Mouse (Mus musculus) forebrain, embryonic 12.5 days (tissue): ENCODE results near the gene Ice1. TPM values are rescaled to one million over a fixed set of nuclear protein-coding genes. Genes with fewer than 3 reads are reported as not detected.

ENCODE experiments used
- ATAC-seq: fragments of 200-750 bp; cut with Nextera tagmentation; 2 replicates; pipeline ENCODE4 v1.8.0; 2017; ENCODE audit warnings: moderate TSS enrichment; ENCODE audit not compliant: low FRiP score
- H3K27ac ChIP-seq: fragments of 300-500 bp; sonication (generic); 2 replicates; pipeline ENCODE4 v1.5.1; 2016; ENCODE audit warnings: mild to moderate bottlenecking
- H3K27me3 ChIP-seq: fragments of 300-500 bp; sonication (generic); 2 replicates; pipeline ENCODE4 v1.6.1; 2016; ENCODE audit warnings: mild to moderate bottlenecking
- H3K36me3 ChIP-seq: fragments of 300-500 bp; sonication (generic); replicated peaks from 2 replicates; pipeline ENCODE4 v1.6.1; 2016; ENCODE audit warnings: mild to moderate bottlenecking
- H3K4me1 ChIP-seq: fragments of 300-500 bp; sonication (generic); 2 replicates; pipeline ENCODE4 v1.6.1; 2016
- H3K4me2 ChIP-seq: fragments of 300-500 bp; sonication (generic); 2 replicates; pipeline ENCODE4 v1.6.1; 2016; ENCODE audit warnings: mild to moderate bottlenecking, moderate library complexity
- H3K4me3 ChIP-seq: fragments of 300-500 bp; sonication (generic); replicated peaks from 2 replicates; pipeline ENCODE4 v1.5.1; 2016; ENCODE audit warnings: mild to moderate bottlenecking
- H3K9ac ChIP-seq: fragments of 300-500 bp; sonication (generic); 2 replicates; pipeline ENCODE4 v1.6.1; 2016; ENCODE audit warnings: mild to moderate bottlenecking
- H3K9me3 ChIP-seq: fragments of 300-500 bp; sonication (generic); 2 replicates; pipeline ENCODE4 v1.6.1; 2016
- WGBS: fragments of 180-500 bp; shearing (Covaris S2); methylation state at CpG from one replicate; pipeline ENCODE4 v1.1.7; 2016; 5-methylcytosine and 5-hydroxymethylcytosine counted together
- polyA plus RNA-seq: library from polyadenylated mRNA; unstranded; fragments of >200 nt; fragmentation: Nextera tagmentation; extraction: Ambion mirVana; gene quantifications from 2 replicates; pipeline ENCODE4 v1.2.1, GENCODE M21; 2016

Ice1 gene
- polyA plus RNA-seq, 1 experiment from 2014 or later, result 32.9 TPM

DNA sequence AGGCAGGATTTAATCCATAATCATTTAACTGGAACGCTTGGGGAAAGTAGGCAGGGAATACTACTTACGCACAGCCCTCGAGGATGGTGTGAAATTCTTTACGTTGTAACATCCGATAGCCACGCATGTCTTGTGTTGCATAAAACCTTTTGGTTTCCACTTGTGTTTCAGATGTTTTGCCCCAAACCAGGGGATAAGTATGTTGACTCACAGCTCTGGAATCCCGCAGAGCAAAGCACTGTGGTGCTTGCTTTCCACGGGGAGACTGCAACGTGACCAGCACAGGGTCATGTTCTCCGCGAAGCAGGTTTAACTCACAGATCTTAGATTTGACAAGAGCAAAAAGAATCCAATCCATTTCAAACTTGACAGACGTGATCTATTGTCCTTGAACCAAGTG is 18.1 kb upstream of the Ice1 start:
- Histone ChIP-seq H3K4me1 (no peaks in the 10 kb centered on the region), H3K9ac (no peak overlapping the region), H3K36me3 (no peaks in the 10 kb centered on the region), H3K4me2 (no peak overlapping the region), H3K27me3 (no peaks in the 10 kb centered on the region), H3K9me3 (no peaks in the 10 kb centered on the region), H3K4me3 (no peak overlapping the region), H3K27ac (no peak overlapping the region)
- 86% methylated on average over 12 of the region's 12 CpGs for WGBS
- no peak for ATAC-seq

DNA sequence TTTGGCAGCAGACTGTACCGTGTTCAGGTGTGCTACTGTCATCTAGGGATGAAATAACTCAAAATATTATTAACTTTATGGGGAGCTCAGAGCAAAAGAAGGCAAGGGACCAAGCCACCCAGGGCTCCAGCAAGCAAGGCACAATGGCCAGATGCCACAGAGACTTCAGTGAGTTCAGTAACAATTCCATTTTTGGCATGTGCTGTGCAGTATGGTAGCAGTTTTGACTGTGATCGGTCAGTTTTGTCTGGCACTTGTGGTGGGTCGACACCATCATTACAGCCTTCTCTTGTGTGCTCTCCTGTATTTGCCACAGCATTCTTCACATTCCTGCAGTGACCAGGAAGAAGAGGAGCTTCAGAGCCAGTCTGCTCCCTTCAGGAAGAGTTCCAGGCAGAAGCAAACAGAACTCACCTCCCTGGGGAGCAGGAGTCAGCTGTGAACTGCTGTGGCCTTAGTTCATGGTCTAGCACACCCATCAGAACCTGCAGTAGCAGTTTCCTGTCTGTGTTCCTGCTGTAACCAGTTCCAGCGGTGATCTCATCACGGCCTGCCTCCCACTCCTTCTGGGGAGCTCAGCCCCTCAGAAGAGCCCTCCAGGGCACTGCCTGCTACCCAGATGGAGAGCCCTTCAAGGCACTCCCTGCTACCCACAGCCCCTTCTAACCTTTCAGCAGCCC is 16.8 kb upstream of the Ice1 start:
- H3K9ac ChIP-seq, result no peak overlapping the region
- WGBS, result 85% methylated on average over 5 of the region's 5 CpGs
- H3K9me3 ChIP-seq, result no peaks in the 10 kb centered on the region
- no peaks in the 10 kb centered on the region for H3K27me3 ChIP-seq
- no peaks in the 10 kb centered on the region for H3K4me1 ChIP-seq
- H3K36me3 ChIP-seq, result no peaks in the 10 kb centered on the region
- ATAC-seq, result no peak
- no peak overlapping the region for H3K4me3 ChIP-seq
- no peak overlapping the region for H3K4me2 ChIP-seq
- no peak overlapping the region for H3K27ac ChIP-seq

- no peak for ATAC-seq
Observed at GRCm38 (mm10) chr13:70653457-70653856, 16.0 kb upstream of the Ice1 start.

DNA sequence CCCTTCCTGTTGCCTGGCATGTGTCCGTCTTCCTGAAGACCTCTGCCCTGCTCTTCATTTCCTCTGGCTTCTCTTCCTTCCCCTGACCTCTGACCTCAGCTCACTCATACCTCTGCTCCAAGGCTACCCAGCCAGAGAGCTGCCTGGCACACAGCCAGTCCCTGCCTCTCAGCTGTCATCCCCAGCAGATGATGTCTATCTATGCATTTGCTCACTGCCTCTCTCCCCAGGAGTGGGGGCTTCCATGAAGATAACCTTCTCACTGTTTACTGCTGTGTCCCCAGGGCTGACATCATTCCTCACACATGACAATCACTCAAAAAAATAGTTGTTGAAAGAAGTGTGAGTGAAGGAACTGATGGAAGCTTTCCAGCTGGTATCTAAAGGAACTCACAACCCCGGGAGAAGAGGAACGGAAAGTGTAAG is 12.6 kb upstream of the Ice1 start:
- H3K9me3 ChIP-seq, result no peaks in the 10 kb centered on the region
- no peak overlapping the region for H3K27ac ChIP-seq
- no peaks in the 10 kb centered on the region for H3K27me3 ChIP-seq
- H3K36me3 ChIP-seq, result no peaks in the 10 kb centered on the region
- no peak overlapping the region for H3K9ac ChIP-seq
- H3K4me3 ChIP-seq, result no peak overlapping the region
- WGBS, result 64% methylated on average over 3 of the region's 3 CpGs
- no peak for ATAC-seq
- no peaks in the 10 kb centered on the region for H3K4me1 ChIP-seq
- no peak overlapping the region for H3K4me2 ChIP-seq

More at GRCm38 (mm10) chr13:70653457-70653856, 16.0 kb upstream of the Ice1 start:
- Histone ChIP-seq H3K9ac (no peak overlapping the region), H3K36me3 (no peaks in the 10 kb centered on the region), H3K4me1 (no peaks in the 10 kb centered on the region), H3K27ac (no peak overlapping the region), H3K4me2 (no peak overlapping the region), H3K4me3 (no peak overlapping the region), H3K9me3 (no peaks in the 10 kb centered on the region), H3K27me3 (no peaks in the 10 kb centered on the region)
- WGBS, result 71% methylated on average over 2 of the region's 2 CpGs

DNA sequence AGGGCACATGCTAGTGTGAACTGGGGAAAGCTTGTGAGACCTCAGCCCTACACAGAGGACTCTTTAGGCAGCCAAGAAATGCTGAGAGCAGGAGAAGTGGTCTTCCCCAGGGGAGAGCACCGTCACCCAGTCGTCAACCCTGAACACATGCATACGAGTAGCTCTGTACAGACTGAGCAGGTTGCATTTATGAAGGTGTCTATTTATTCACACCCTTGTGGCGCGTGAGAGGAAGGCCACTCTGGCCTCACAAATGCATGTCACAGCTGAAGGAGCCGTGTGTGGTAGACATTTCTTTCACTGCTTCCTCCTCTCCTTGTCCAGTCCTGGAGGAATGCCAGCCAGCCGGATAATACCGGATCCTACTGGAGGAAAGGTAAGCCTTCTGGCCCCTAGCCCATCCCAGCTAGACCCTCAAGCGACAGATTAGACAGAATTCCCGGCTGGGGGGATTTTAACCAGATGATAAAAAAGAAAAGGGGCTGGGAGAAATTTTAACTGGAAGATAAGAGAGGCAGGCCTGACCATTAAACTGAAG is 8.6 kb upstream of the Ice1 start:
- 82% methylated on average over 10 of the region's 10 CpGs for WGBS
- no peak for ATAC-seq

DNA sequence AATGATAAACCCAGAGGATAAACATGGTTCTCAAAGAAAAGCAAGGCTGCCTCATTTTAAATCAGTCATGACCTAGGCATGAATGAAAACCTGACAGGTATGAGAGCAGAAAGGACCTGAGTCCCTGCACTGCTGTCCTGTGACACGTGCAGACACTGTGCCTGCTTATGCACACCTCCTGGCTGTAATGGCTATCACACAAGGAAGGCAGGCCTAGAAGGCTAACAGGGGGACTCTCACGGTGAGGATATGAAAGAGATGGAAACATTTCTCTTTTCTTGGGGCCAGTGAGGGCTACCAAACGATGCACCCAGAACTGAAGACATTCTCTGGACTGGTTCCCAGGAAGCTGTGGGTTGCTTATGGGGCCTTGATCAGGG is 6.6 kb upstream of the Ice1 start:
- Histone ChIP-seq H3K36me3 (no peaks in the 10 kb centered on the region), H3K4me2 (no peak overlapping the region), H3K4me1 (no peaks in the 10 kb centered on the region), H3K27me3 (peaks cover 15% of the 10 kb centered on the region; the same call in 1 of the 2 replicates), H3K9ac (no peak overlapping the region), H3K27ac (no peak overlapping the region), H3K4me3 (no peak overlapping the region), H3K9me3 (no peaks in the 10 kb centered on the region)
- ATAC-seq, result 0 out of 2 replicates have a peak, but pooled peaks have one; percentile 30
- WGBS, result 54% methylated on average over 3 of the region's 3 CpGs

More for the DNA sequence above, 8.6 kb upstream of the Ice1 start:
- Histone ChIP-seq H3K4me3 (no peak overlapping the region), H3K36me3 (no peaks in the 10 kb centered on the region), H3K4me1 (no peaks in the 10 kb centered on the region), H3K4me2 (no peak overlapping the region), H3K27me3 (peaks cover 13% of the 10 kb centered on the region; the same call in 1 of the 2 replicates), H3K27ac (no peak overlapping the region), H3K9me3 (no peaks in the 10 kb centered on the region), H3K9ac (no peak overlapping the region)

DNA sequence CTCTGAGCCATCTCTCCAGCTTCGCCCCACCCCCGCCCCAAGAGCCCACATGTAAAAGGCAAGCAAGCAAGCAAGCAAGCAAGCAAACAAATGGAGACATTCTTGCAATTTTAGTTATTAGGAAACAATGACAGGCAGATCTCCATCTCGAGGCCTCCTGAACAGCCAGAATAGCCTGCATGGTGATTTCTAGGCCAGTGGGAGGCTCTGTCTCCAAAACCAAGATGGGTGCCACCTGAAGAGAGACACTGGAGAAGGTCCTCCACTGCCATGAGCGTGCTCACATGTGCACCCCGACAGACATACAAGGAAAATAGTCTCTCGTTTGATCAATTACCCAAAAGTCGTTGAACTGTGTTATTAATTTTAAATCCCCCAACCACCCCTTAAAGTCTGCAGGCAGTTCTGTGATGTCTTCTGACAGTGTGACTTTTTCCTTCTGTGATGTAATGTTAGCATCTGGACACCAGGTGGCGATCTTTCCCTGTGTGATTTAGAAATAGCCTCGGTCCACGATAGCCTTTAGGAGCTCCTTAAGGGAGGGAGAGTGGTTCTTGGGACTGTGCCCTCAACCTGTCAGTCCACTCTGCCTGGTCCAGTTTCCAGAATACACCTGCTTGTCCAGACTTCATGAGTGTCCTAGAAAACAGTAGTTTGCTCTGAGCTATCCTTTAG is 6.1 kb upstream of the Ice1 start:
- H3K27ac ChIP-seq, result no peak overlapping the region
- no peak overlapping the region for H3K4me3 ChIP-seq
- H3K27me3 ChIP-seq, result peaks cover 15% of the 10 kb centered on the region; the same call in 1 of the 2 replicates
- H3K36me3 ChIP-seq, result no peaks in the 10 kb centered on the region
- no peak overlapping the region for H3K4me2 ChIP-seq
- WGBS, result 20% methylated on average over 10 of the region's 10 CpGs
- no peaks in the 10 kb centered on the region for H3K9me3 ChIP-seq
- peak; percentile 70 for ATAC-seq
- H3K4me1 ChIP-seq, result 0 out of 2 replicates have a peak, but pooled peaks cover 2% of the 10 kb centered on the region
- H3K9ac ChIP-seq, result no peak overlapping the region

GRCm38 (mm10) chr13:70641941-70642340 is 4.5 kb upstream of the Ice1 start:
- no peak overlapping the region for H3K27ac ChIP-seq
- no peak overlapping the region for H3K9ac ChIP-seq
- 80% methylated on average over 4 of the region's 4 CpGs for WGBS
- peaks cover 15% of the 10 kb centered on the region; the same call in 1 of the 2 replicates for H3K27me3 ChIP-seq
- no peak overlapping the region for H3K4me2 ChIP-seq
- no peaks in the 10 kb centered on the region for H3K9me3 ChIP-seq
- 0 out of 2 replicates have a peak, but pooled peaks cover 6% of the 10 kb centered on the region for H3K4me1 ChIP-seq
- H3K4me3 ChIP-seq, result no peak overlapping the region
- H3K36me3 ChIP-seq, result no peaks in the 10 kb centered on the region
- no peak for ATAC-seq

DNA sequence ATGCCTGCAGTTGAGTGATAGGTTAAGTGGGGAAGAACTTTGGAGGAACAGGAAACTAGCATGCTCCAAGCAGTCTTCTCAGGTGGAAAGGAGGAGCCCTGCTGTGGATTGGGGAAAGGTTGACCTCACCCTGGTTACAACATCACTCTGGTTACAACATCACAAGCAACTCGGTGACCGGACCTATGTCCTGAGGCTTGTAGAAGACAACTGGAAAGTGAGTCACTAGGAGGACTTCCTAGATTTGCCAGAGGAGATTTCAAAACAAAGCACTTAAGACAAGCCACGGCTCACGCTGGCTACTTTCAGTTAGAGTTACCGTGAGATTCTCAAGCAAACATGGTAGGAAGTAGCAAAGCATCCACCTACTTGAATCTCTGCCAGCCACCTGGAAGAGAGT is 3.9 kb upstream of the Ice1 start:
- Histone ChIP-seq H3K27ac (no peak overlapping the region), H3K9me3 (no peaks in the 10 kb centered on the region), H3K4me3 (no peak overlapping the region), H3K36me3 (no peaks in the 10 kb centered on the region), H3K4me2 (no peak overlapping the region), H3K27me3 (peaks cover 15% of the 10 kb centered on the region; the same call in 1 of the 2 replicates), H3K9ac (no peak overlapping the region), H3K4me1 (peaks cover 11% of the 10 kb centered on the region)
- no peak for ATAC-seq
- WGBS, result 88% methylated on average over 5 of the region's 5 CpGs

DNA sequence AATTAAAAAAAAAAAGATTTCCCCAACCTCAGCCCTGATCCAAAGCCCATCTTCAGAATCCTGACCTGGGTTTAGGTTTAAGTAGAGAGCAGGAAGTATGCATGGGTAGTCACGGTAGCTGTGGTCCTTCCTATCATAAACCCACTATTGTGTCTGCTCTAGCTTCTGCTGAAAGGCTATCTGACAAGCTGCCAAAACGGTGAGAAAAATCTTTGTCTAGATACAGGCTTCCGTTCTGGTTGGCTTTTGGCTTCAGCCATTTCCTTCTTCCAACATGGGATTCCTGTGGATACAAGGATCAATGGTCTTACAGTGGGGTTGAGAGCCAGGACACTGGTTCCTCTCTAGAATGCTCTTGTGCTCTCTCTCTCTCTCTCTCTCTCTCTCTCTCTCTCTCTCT is 2.2 kb upstream of the Ice1 start:
- WGBS, result 83% methylated on average over 3 of the region's 3 CpGs

DNA sequence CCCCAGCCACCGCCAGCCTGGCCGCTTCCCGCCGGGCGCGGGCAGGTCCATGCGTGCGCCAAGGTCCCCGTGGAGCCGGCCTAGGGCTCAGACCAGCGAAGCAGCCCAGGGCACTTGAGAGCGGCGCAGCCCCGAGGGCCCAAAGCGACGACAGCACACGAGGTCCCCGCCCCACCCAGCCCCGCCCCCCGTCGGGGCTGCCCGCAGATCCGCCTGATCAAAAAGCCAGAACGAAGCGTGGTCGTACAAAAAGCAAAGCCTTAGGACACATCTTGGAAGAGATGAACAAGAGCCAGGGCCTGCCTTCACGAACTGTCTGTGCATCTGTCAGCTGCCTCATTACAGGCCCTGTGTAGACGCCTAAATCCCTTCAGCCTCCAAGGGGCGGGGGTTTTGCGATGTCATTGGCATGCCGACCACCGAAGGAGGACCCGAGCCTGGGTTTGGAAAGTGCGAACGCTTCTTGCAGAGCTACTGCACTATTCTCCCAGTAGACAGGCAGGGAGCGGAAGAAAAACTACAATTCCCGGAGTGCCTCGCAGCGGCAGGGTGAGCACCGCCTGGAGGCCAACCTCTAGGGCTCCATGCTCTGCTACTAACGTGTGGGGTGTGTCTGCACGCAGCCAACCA is 343 bp upstream of the Ice1 start:
- Histone ChIP-seq H3K4me3 (peak overlapping the region; percentile 96), H3K4me2 (peak overlapping the region; percentile 71), H3K27me3 (peaks cover 15% of the 10 kb centered on the region; the same call in 1 of the 2 replicates), H3K9me3 (no peaks in the 10 kb centered on the region), H3K9ac (peak overlapping the region; percentile 94), H3K27ac (peak overlapping the region; percentile 87), H3K36me3 (no peaks in the 10 kb centered on the region), H3K4me1 (peaks cover 24% of the 10 kb centered on the region)
- under 1% methylated on average over 42 of the region's 42 CpGs for WGBS
- ATAC-seq, result peak; percentile 95

More for the DNA sequence above, 2.2 kb upstream of the Ice1 start:
- ATAC-seq, result no peak
- no peak overlapping the region for H3K9ac ChIP-seq
- no peaks in the 10 kb centered on the region for H3K36me3 ChIP-seq
- H3K4me2 ChIP-seq, result no peak overlapping the region
- peaks cover 15% of the 10 kb centered on the region; the same call in 1 of the 2 replicates for H3K27me3 ChIP-seq
- no peaks in the 10 kb centered on the region for H3K9me3 ChIP-seq
- H3K4me1 ChIP-seq, result peaks cover 24% of the 10 kb centered on the region
- no peak overlapping the region for H3K27ac ChIP-seq
- no peak overlapping the region for H3K4me3 ChIP-seq

DNA sequence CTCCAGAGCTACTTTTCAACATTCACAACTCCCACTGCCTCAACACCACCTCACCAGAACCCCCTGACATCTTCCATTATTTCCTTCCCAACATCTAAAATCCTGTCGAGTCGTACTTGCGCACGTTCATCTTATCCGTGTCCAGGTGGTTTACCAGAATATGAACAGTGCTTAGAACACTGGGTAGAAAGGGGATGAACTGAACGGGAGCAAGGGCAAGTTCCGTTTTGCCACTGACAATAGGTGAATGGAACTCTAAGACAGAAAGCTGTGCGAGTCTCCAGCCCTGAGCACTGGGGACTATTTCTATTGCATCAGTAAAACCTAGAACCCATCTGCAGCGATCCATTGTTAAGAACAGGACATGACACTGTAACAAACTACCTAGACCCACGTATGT is 728 bp downstream of the Ice1 start:
- Histone ChIP-seq H3K9me3 (no peaks in the 10 kb centered on the region), H3K27me3 (peaks cover 7% of the 10 kb centered on the region; the same call in 1 of the 2 replicates), H3K36me3 (no peaks in the 10 kb centered on the region), H3K4me1 (peaks cover 24% of the 10 kb centered on the region), H3K27ac (no peak overlapping the region), H3K4me3 (peak overlapping the region; percentile 96), H3K4me2 (peak overlapping the region; percentile 71), H3K9ac (peak overlapping the region; percentile 94)
- WGBS, result 27% methylated on average over 10 of the region's 10 CpGs
- ATAC-seq, result no peak
